9 mouse cellular contexts compared by ENCODE assay signal in genomic region chr2:132607141-132608093, GRCm38 (mm10). TPM values are rescaled to one million over a fixed set of nuclear protein-coding genes. Genes with fewer than 3 reads are reported as not detected.
DNase-seq lines count a peak whose midpoint lies in the region; ATAC-seq and TF ChIP-seq lines count a peak whose summit lies in the region.
"Had no signal": no experiment of that assay in that cellular context is flagged by ENCODE, and none has a peak within 500 bp of the region (broad histone marks: within the 10 kb centered on the region; RNA-seq: fewer than 3 reads in every experiment).

No protein-coding gene starts in this region.

- H3K4me1 ChIP-seq in MEL (ENCODE audit: control insufficient read depth in 1 of 2, insufficient read depth in 2 of 2, low read length in 2 of 2) = peaks cover 2 to 3% of the 10 kb centered on the region in 2 experiments; a peak in 2 of 4 replicates

- 0 out of 4 replicates have a peak, but pooled peaks cover 0 to 3% of the 10 kb centered on the region in 2 experiments for H3K36me3 ChIP-seq in MEL (ENCODE audit: control insufficient read depth in 1 of 2, insufficient read depth in 2 of 2, low read length in 2 of 2)
- H3K36me3 ChIP-seq: liver, embryonic 15.5 days had no signal

- TF ChIP-seq RAD21 in MEL (IDR thresholded peaks at IDR 0.05; ENCODE audit: low read depth, low read length) = no peak

- peak; percentile 26 for DNase-seq in gastrocnemius, adult 18-20 months (ENCODE audit: low spot score)
- no peak for DNase-seq in gastrocnemius, postnatal 14 days
- DNase-seq in MEL (ENCODE audit: low read depth, low spot score) = peak; percentile 26
- DNase-seq in frontal cortex, adult 2 months (ENCODE audit: extremely low spot score in 1 of 2, low spot score in 1 of 2) = peak; percentile 78 to 82
- peak; percentile 23 to 66 for DNase-seq in spleen, postnatal 4 days (ENCODE audit: low spot score in 2 of 2)

- H3K4me3 ChIP-seq in MEL (ENCODE audit: control insufficient read depth in 1 of 2, insufficient read depth in 1 of 2, low read depth in 2 of 2, low read length in 2 of 2) = no peak overlapping the region
- H3K4me3 ChIP-seq: liver, embryonic 15.5 days had no signal

- TF ChIP-seq CTCF in MEL (IDR thresholded peaks at IDR 0.05 in 2 of 3, conservative IDR thresholded peaks at IDR 0.05 in 1 of 3; ENCODE audit: control insufficient read depth in 1 of 3, insufficient read depth in 1 of 3, low read depth in 2 of 3, low read length in 3 of 3, poor library complexity in 1 of 3, severe bottlenecking in 1 of 3) = no peak

- H3K27ac ChIP-seq in MEL (ENCODE audit: control insufficient read depth, low read depth, low read length) = no peak overlapping the region
- H3K27ac ChIP-seq: liver, embryonic 15.5 days had no signal

- no peaks in the 10 kb centered on the region for H3K27me3 ChIP-seq in MEL (ENCODE audit: control insufficient read depth in 1 of 2, insufficient read depth in 2 of 2, low read length in 2 of 2)
- H3K27me3 ChIP-seq: liver, embryonic 15.5 days had no signal

- TF ChIP-seq POLR2A in MEL (IDR thresholded peaks at IDR 0.05; ENCODE audit: control insufficient read depth in 1 of 2, insufficient read depth in 1 of 2, low read depth in 1 of 2, low read length in 2 of 2, poor library complexity in 1 of 2) = no peak

- no peak overlapping the region for H3K9ac ChIP-seq in MEL (ENCODE audit: control insufficient read depth, low read depth, low read length, poor library complexity, severe bottlenecking)
- H3K9ac ChIP-seq: liver, embryonic 15.5 days had no signal

- intact Hi-C loops in gastrocnemius, postnatal 14 days (cut with DNase I; ENCODE audit: low total_unique reads) = no loop called here

- TF ChIP-seq EP300 in MEL (IDR thresholded peaks at IDR 0.05; ENCODE audit: low read depth in 1 of 2, low read length in 2 of 2) = no peak

- peak; percentile 98 for ATAC-seq in inflammation-experienced regulatory T-cells, adult 6 months
- ATAC-seq in megakaryocyte progenitor cell, adult 5-6 weeks (replicated peaks; ENCODE audit: poor library complexity) = peak; percentile 74
- ATAC-seq in erythroid progenitor cell, adult 5-6 weeks (replicated peaks; ENCODE audit: low FRiP score, poor library complexity, severe bottlenecking) = no peak

- H3K79me2 ChIP-seq in MEL (ENCODE audit: control insufficient read depth, insufficient read depth, low read length, poor library complexity) = no peaks in the 10 kb centered on the region

- no peaks in the 10 kb centered on the region for H3K9me3 ChIP-seq in MEL (replicated peaks; ENCODE audit: insufficient read depth, low read length)
- H3K9me3 ChIP-seq: liver, embryonic 15.5 days had no signal

TF ChIP-seq in MEL, 35 proteins besides CTCF, POLR2A, EP300 and RAD21:
- TF ChIP-seq JUND (IDR thresholded peaks at IDR 0.05; ENCODE audit: low read depth, low read length) (no peak), USF2 (IDR thresholded peaks at IDR 0.05; ENCODE audit: borderline replicate concordance in 1 of 2, insufficient read depth in 1 of 2, low read depth in 1 of 2, low read length in 2 of 2) (no peak), ETS1 (IDR thresholded peaks at IDR 0.05; ENCODE audit: low read depth, low read length) (0 out of 2 replicates have a peak, but pooled peaks have one; percentile 19), CHD2 (IDR thresholded peaks at IDR 0.05; ENCODE audit: low read length) (no peak), POLR2AphosphoS5 (IDR thresholded peaks at IDR 0.05; ENCODE audit: borderline replicate concordance, low read depth, low read length) (no peak), ZC3H11A (IDR thresholded peaks at IDR 0.05; ENCODE audit: low read depth, low read length) (no peak), NRF1 (IDR thresholded peaks at IDR 0.05; ENCODE audit: insufficient read depth, low read depth, low read length, poor library complexity, severe bottlenecking) (no peak), SIN3A (IDR thresholded peaks at IDR 0.05; ENCODE audit: low read length) (no peak), E2F4 (IDR thresholded peaks at IDR 0.05; ENCODE audit: borderline replicate concordance, low read depth, low read length) (no peak), ZNF384 (IDR thresholded peaks at IDR 0.05; ENCODE audit: low read depth, low read length) (peak; percentile 39), ELF1 (IDR thresholded peaks at IDR 0.05; ENCODE audit: low read depth, low read length) (0 out of 2 replicates have a peak, but pooled peaks have one; percentile 32), MAX (IDR thresholded peaks at IDR 0.05; ENCODE audit: low read length) (no peak)

RNA-seq across cellular contexts. Expression of gene Gpcpd1, which starts 19.9 kb away (rescaled TPM):
- total RNA-seq in gastrocnemius, adult 18-20 months (2021) = 100 to 1,000 TPM; 220 to 252 TPM
- 10 to 100 TPM; 68.7 to 92.7 TPM for total RNA-seq in gastrocnemius, postnatal 14 days (2021)
- 2.9 and 3.1 TPM in 2 replicates for total RNA-seq in MEL (2012; rRNA removed)
- polyA plus RNA-seq in MEL (2012; ENCODE audit: insufficient read depth in 1 of 2, insufficient read length in 2 of 2, low read depth in 1 of 2, low replicate concordance in 2 of 2, missing spikeins in 1 of 2) = 1 to 10 TPM in 1 of 2 experiments, not detected in 1; 4.5 TPM
- 89.0 and 90.7 TPM in 2 replicates for polyA plus RNA-seq in frontal cortex, adult 2 months (2012; rRNA removed)
- polyA plus RNA-seq in inflammation-experienced regulatory T-cells, adult 6 months (2017; shearing (Covaris generic)) = 10 to 100 TPM; 53.3 to 61.3 (median 53.8) TPM
- total RNA-seq in megakaryocyte progenitor cell, adult 5-6 weeks (2015) = 28.9 and 32.2 TPM in 2 replicates
- 17.9 and 23.1 TPM in 2 replicates for total RNA-seq in megakaryocyte progenitor cell, adult 5-6 weeks (2017)
- total RNA-seq in erythroid progenitor cell, adult 5-6 weeks (2015; ENCODE audit: low replicate concordance) = 249 and 306 TPM in 2 replicates
- 276 and 286 TPM in 2 replicates for total RNA-seq in erythroid progenitor cell, adult 5-6 weeks (2017; ENCODE audit: low replicate concordance)
